14 mouse cellular contexts compared by ENCODE assay signal in genomic region chr15:83142861-83143260, GRCm38 (mm10). TPM values are rescaled to one million over a fixed set of nuclear protein-coding genes. Genes with fewer than 3 reads are reported as not detected.
A peak's percentile ranks its signal among the peaks of the same experiment; 100 is the strongest.
DNase-seq lines count a peak whose midpoint lies in the region; ATAC-seq lines count a peak whose summit lies in the region.
"Had no signal": no experiment of that assay in that cellular context is flagged by ENCODE, and none has a peak within 500 bp of the region (broad histone marks: within the 10 kb centered on the region; RNA-seq: fewer than 3 reads in every experiment).

No protein-coding gene starts in this region.

- 62% methylated on average over 5 of the region's 5 CpGs for WGBS in heart, embryonic 12.5 days
- WGBS in heart, embryonic 10.5 days: 61% methylated on average over 5 of the region's 5 CpGs

- peak overlapping the region; percentile 4; the same call in 1 of the 2 replicates for H3K9ac ChIP-seq in heart, embryonic 12.5 days
- H3K9ac ChIP-seq: liver, embryonic 13.5 days had no signal

- DNase-seq in heart, embryonic 10.5 days (ENCODE audit: low spot score): no peak
- DNase-seq in left cerebral cortex, postnatal 25 days (ENCODE audit: low spot score in 2 of 2): peak; percentile 41 to 80
- no peak for DNase-seq in left cerebral cortex, adult 8-10 months (ENCODE audit: low spot score in 2 of 2)
- peak; percentile 78 for DNase-seq in NIH3T3 (ENCODE audit: low read depth)
- DNase-seq in left cerebral cortex, postnatal 36 days (ENCODE audit: low spot score in 2 of 2): peak; percentile 29 to 47
- no peak for DNase-seq in gastrocnemius, postnatal 36 days
- DNase-seq in adrenal gland, adult 8-10 months: no peak
- DNase-seq: adrenal gland, postnatal 10 days; cerebellum, postnatal 14 days; gastrocnemius, postnatal 10 days; liver, embryonic 13.5 days; right cerebral cortex, postnatal 4 days; thymus, postnatal 36 days had no signal

- intact Hi-C loops in left cerebral cortex, postnatal 25 days (cut with DNase I): loop anchor here (10.0 kb wide), 1 partner anchor 788 kb away; the partner anchor contains the start of gene Ndufa6
- intact Hi-C loops in left cerebral cortex, postnatal 36 days (cut with DNase I): no loop called here
- intact Hi-C loops in gastrocnemius, postnatal 36 days (cut with DNase I): no loop called here

- no peaks in the 10 kb centered on the region for H3K27me3 ChIP-seq in heart, embryonic 12.5 days (replicated peaks)
- H3K27me3 ChIP-seq in heart, embryonic 10.5 days (ENCODE audit: insufficient read depth, poor library complexity, severe bottlenecking): no peaks in the 10 kb centered on the region
- H3K27me3 ChIP-seq: liver, embryonic 13.5 days had no signal

- H3K4me1 ChIP-seq in heart, embryonic 12.5 days (replicated peaks): peaks cover 30% of the 10 kb centered on the region
- H3K4me1 ChIP-seq in heart, embryonic 10.5 days: peaks cover 20% of the 10 kb centered on the region; the same call in 1 of the 2 replicates

- ATAC-seq in heart, embryonic 12.5 days (ENCODE audit: insufficient number of reproducible peaks, low FRiP score): no peak

- H3K9me3 ChIP-seq in heart, embryonic 12.5 days (replicated peaks): no peaks in the 10 kb centered on the region
- H3K9me3 ChIP-seq in heart, embryonic 10.5 days: no peaks in the 10 kb centered on the region
- H3K9me3 ChIP-seq: liver, embryonic 13.5 days had no signal

- no peak overlapping the region for H3K4me2 ChIP-seq in heart, embryonic 12.5 days
- H3K4me2 ChIP-seq: liver, embryonic 13.5 days had no signal

- peaks cover 38% of the 10 kb centered on the region for H3K36me3 ChIP-seq in heart, embryonic 12.5 days
- H3K36me3 ChIP-seq in heart, embryonic 10.5 days: peaks cover 37% of the 10 kb centered on the region

- H3K27ac ChIP-seq in heart, embryonic 12.5 days (ENCODE audit: poor library complexity, severe bottlenecking): no peak overlapping the region
- no peak overlapping the region for H3K27ac ChIP-seq in heart, embryonic 10.5 days
- H3K27ac ChIP-seq: liver, embryonic 13.5 days had no signal

- no peak overlapping the region for H3K4me3 ChIP-seq in heart, embryonic 12.5 days
- no peak overlapping the region for H3K4me3 ChIP-seq in heart, embryonic 10.5 days
- H3K4me3 ChIP-seq: liver, embryonic 13.5 days had no signal

RNA-seq across cellular contexts. Expression of gene Poldip3, which starts 6.3 kb away (rescaled TPM):
- polyA plus RNA-seq in heart, embryonic 12.5 days (2016; fragmentation: Nextera tagmentation; extraction: Ambion mirVana): 89.1 and 90.7 TPM in 2 replicates
- polyA plus RNA-seq in heart, embryonic 10.5 days (2016; fragmentation: Nextera tagmentation; extraction: Ambion mirVana): 105 and 119 TPM in 2 replicates
- 10 to 100 TPM; 86.0 to 86.2 TPM for total RNA-seq in left cerebral cortex, postnatal 25 days (2021)
- total RNA-seq in left cerebral cortex, adult 8-10 months (2022): 10 to 100 TPM; 93.8 to 98.2 (median 96.0) TPM
- total RNA-seq in left cerebral cortex, postnatal 36 days (2021): 10 to 100 TPM; 84.5 to 87.4 TPM
- total RNA-seq in gastrocnemius, postnatal 36 days (2021): 10 to 100 TPM; 14.1 to 16.9 TPM
- 100 to 1,000 TPM; 105 to 127 (median 117) TPM for total RNA-seq in adrenal gland, adult 8-10 months (2022)

RNA-seq across cellular contexts. Expression of gene Rrp7a, which starts 20.3 kb away (rescaled TPM):
- polyA plus RNA-seq in heart, embryonic 12.5 days (2016; fragmentation: Nextera tagmentation; extraction: Ambion mirVana): 39.3 and 44.8 TPM in 2 replicates
- 52.7 and 64.6 TPM in 2 replicates for polyA plus RNA-seq in heart, embryonic 10.5 days (2016; fragmentation: Nextera tagmentation; extraction: Ambion mirVana)
- total RNA-seq in left cerebral cortex, postnatal 25 days (2021): 100 to 1,000 TPM; 140 to 161 TPM
- total RNA-seq in left cerebral cortex, adult 8-10 months (2022): 100 to 1,000 TPM; 128 to 155 (median 146) TPM
- 100 to 1,000 TPM; 148 to 158 TPM for total RNA-seq in left cerebral cortex, postnatal 36 days (2021)
- total RNA-seq in gastrocnemius, postnatal 36 days (2021): 10 to 100 TPM; 33.6 to 40.4 TPM
- total RNA-seq in adrenal gland, adult 8-10 months (2022): 100 to 1,000 TPM; 100 to 115 (median 102) TPM

RNA-seq across cellular contexts. Expression of gene Cyb5r3, which starts 29.5 kb away (rescaled TPM):
- 132 and 136 TPM in 2 replicates for polyA plus RNA-seq in heart, embryonic 12.5 days (2016; fragmentation: Nextera tagmentation; extraction: Ambion mirVana)
- 177 and 178 TPM in 2 replicates for polyA plus RNA-seq in heart, embryonic 10.5 days (2016; fragmentation: Nextera tagmentation; extraction: Ambion mirVana)
- total RNA-seq in left cerebral cortex, postnatal 25 days (2021): 10 to 100 TPM; 55.8 to 58.8 TPM
- total RNA-seq in left cerebral cortex, adult 8-10 months (2022): 10 to 100 TPM; 74.6 to 85.7 (median 80.2) TPM
- 10 to 100 TPM; 59.1 to 62.8 TPM for total RNA-seq in left cerebral cortex, postnatal 36 days (2021)
- total RNA-seq in gastrocnemius, postnatal 36 days (2021): 10 to 100 TPM; 41.8 to 54.2 TPM
- 100 to 1,000 TPM; 296 to 432 (median 354) TPM for total RNA-seq in adrenal gland, adult 8-10 months (2022)

RNA-seq across cellular contexts. Expression of gene Serhl, which starts 53.6 kb away (rescaled TPM):
- 58.9 and 68.8 TPM in 2 replicates for polyA plus RNA-seq in heart, embryonic 12.5 days (2016; fragmentation: Nextera tagmentation; extraction: Ambion mirVana)
- 57.6 and 75.6 TPM in 2 replicates for polyA plus RNA-seq in heart, embryonic 10.5 days (2016; fragmentation: Nextera tagmentation; extraction: Ambion mirVana)
- total RNA-seq in left cerebral cortex, postnatal 25 days (2021): 1 to 10 TPM; 8.3 to 9.8 TPM
- 10 to 100 TPM in 2 of 4 experiments, 1 to 10 TPM in 2; 8.6 to 12.4 (median 10.0) TPM for total RNA-seq in left cerebral cortex, adult 8-10 months (2022)
- total RNA-seq in left cerebral cortex, postnatal 36 days (2021): 10 to 100 TPM in 1 of 2 experiments, 1 to 10 TPM in 1; 9.3 to 12.3 TPM
- total RNA-seq in gastrocnemius, postnatal 36 days (2021): 10 to 100 TPM; 25.8 to 27.5 TPM
- 10 to 100 TPM; 42.1 to 73.7 (median 60.6) TPM for total RNA-seq in adrenal gland, adult 8-10 months (2022)

Comparison
In these comparisons a context has a peak if more than half of its experiments do, and no peak if none do; other contexts are left out.
1. DNase-seq: peak in left cerebral cortex, postnatal 25 days (2 of 2), NIH3T3 (single experiment) and left cerebral cortex, postnatal 36 days (2 of 2); none in heart, embryonic 10.5 days (single experiment), left cerebral cortex, adult 8-10 months (0 of 2), gastrocnemius, postnatal 36 days (0 of 2) and adrenal gland, adult 8-10 months (single experiment).
2. RNA of gene Poldip3, which starts 6.3 kb away (total RNA-seq): 105 to 127 TPM in adrenal gland, adult 8-10 months, 93.8 to 98.2 TPM in left cerebral cortex, adult 8-10 months, 84.5 to 87.4 TPM in left cerebral cortex, postnatal 36 days and 86.0 to 86.2 TPM in left cerebral cortex, postnatal 25 days; 14.1 to 16.9 TPM in gastrocnemius, postnatal 36 days; every median in the first group is over 4 times any median in the second.